Mouse (Mus musculus) forebrain, postnatal 0 days (tissue): ENCODE results near the gene Bbs1. TPM values are rescaled to one million over a fixed set of nuclear protein-coding genes. Genes with fewer than 3 reads are reported as not detected.

ENCODE experiments used
- ATAC-seq: fragments of 200-750 bp; cut with Nextera tagmentation; 2 replicates; pipeline ENCODE4 v1.8.0; 2017; ENCODE audit warnings: mild to moderate bottlenecking, moderate library complexity
- DNase-seq: peaks from one replicate; pipeline ENCODE4 v3.0.0-alpha.2; 2015
- H3K27ac ChIP-seq: fragments of 300-500 bp; sonication (generic); 2 replicates; pipeline ENCODE4 v1.5.1; 2014; ENCODE audit warnings: low read depth, mild to moderate bottlenecking, antibody characterized with exemption, low read length, moderate library complexity, mixed read lengths
- H3K27me3 ChIP-seq: fragments of 300-500 bp; sonication (generic); 2 replicates; pipeline ENCODE4 v1.6.1; 2014; ENCODE audit warnings: mild to moderate bottlenecking, low read length, mixed read lengths; ENCODE audit not compliant: insufficient read depth
- H3K36me3 ChIP-seq: fragments of 300-500 bp; sonication (generic); 2 replicates; pipeline ENCODE4 v1.6.1; 2014; ENCODE audit warnings: mild to moderate bottlenecking, moderate library complexity; ENCODE audit not compliant: insufficient read depth
- H3K4me1 ChIP-seq: fragments of 300-500 bp; sonication (generic); 2 replicates; pipeline ENCODE4 v1.6.1; 2014; ENCODE audit warnings: antibody characterized with exemption; ENCODE audit not compliant: insufficient read depth
- H3K4me2 ChIP-seq: fragments of 300-500 bp; sonication (generic); 2 replicates; pipeline ENCODE4 v1.6.1; 2014; ENCODE audit warnings: low read depth, mild to moderate bottlenecking, moderate library complexity
- H3K4me3 ChIP-seq: fragments of 300-500 bp; sonication (generic); 2 replicates; pipeline ENCODE4 v1.5.1; 2014; ENCODE audit warnings: low read depth, low read length, mixed read lengths
- H3K9ac ChIP-seq: fragments of 300-500 bp; sonication (generic); 2 replicates; pipeline ENCODE4 v1.6.1; 2014; ENCODE audit warnings: mild to moderate bottlenecking
- H3K9me3 ChIP-seq: fragments of 300-500 bp; sonication (generic); 2 replicates; pipeline ENCODE4 v1.6.1; 2016; ENCODE audit warnings: low read length
- CTCF ChIP-seq: sonication (generic); IDR thresholded peaks from 2 replicates; pipeline ENCODE4 v1.5.1; 2016; ENCODE audit warnings: antibody characterized with exemption, control low read depth, low read depth
- WGBS: fragments of 180-500 bp; shearing (Covaris S2); extraction: QIAGEN DNeasy Blood & Tissue Kit; methylation state at CpG from one replicate; pipeline ENCODE4 v1.1.7; 2014; 5-methylcytosine and 5-hydroxymethylcytosine counted together
- polyA plus RNA-seq: library from polyadenylated mRNA; unstranded; fragments of >200 nt; fragmentation: Nextera tagmentation; extraction: Ambion mirVana; gene quantifications from 2 replicates; pipeline ENCODE4 v1.2.1, GENCODE M21; 2015
- total RNA-seq: library from RNA; depleted of rRNA; stranded (reverse); fragments of >200 nt; gene quantifications from 2 replicates; pipeline ENCODE4 v1.2.3, GENCODE M21; 2014

Gene Bbs1
- total and polyA plus RNA-seq, 2 experiments from 2014 or later = 7.4 to 37.7 TPM

DNA sequence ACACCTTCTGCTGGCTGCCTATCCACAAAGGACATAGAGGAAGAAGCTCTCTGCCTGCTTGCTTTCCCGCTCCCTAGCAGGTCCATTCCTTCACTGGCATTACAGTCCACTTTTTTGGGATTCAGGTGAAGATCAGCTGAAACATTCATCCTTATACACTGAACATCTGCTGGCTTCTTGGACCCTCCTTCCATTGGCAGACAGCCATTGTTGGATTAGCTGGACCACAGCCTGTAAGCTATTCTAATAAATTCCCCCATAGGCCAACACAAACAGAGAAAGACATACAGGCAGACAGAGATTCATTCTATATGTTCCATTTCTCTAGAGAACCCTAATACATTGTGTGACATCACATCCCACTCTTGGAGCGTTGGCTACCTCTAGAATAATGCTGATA is 30.5 kb upstream of the Bbs1 start:
- TF ChIP-seq CTCF = no peak
- H3K27ac ChIP-seq = no peak overlapping the region
- no peaks in the 10 kb centered on the region for H3K27me3 ChIP-seq
- WGBS = 75% methylated on average over 2 of the region's 2 CpGs
- ATAC-seq (no peak), DNase-seq (no peak)
- no peak overlapping the region for H3K4me3 ChIP-seq
- H3K36me3 ChIP-seq = peaks cover 30% of the 10 kb centered on the region
- no peaks in the 10 kb centered on the region for H3K9me3 ChIP-seq
- H3K9ac ChIP-seq = no peak overlapping the region
- no peak overlapping the region for H3K4me2 ChIP-seq
- H3K4me1 ChIP-seq = no peaks in the 10 kb centered on the region; the same call in 1 of the 2 replicates

DNA sequence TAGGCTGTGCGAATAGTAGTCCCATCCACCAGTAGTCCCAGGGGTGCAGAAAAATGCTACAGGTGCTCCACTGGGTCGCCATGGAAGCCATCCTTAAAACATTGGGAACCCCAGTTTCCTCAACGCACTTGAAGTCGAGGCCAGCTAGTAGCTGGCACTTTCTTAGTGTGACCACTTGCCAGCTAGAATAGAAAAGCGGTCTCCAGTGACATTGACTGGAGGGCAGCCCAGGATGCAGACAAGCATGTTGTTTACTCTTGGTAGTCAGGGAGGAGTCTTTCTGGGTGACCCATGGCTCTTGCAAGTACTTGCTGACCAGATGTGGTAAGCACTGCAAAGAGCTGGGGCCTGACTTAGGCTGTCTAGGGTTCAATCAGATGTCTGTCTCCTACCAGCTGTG is 22.4 kb upstream of the Bbs1 start:
- 54% methylated on average over 5 of the region's 5 CpGs for WGBS
- no peak for TF ChIP-seq CTCF
- H3K4me2 ChIP-seq = peak overlapping the region; percentile 63
- peak overlapping the region; percentile 69 for H3K4me3 ChIP-seq
- H3K36me3 ChIP-seq = peaks cover 24% of the 10 kb centered on the region
- H3K27me3 ChIP-seq = no peaks in the 10 kb centered on the region
- H3K9ac ChIP-seq = peak overlapping the region; percentile 56
- ATAC-seq = peak; percentile 12; the same call in 1 of the 2 replicates
- no peak for DNase-seq
- H3K9me3 ChIP-seq = no peaks in the 10 kb centered on the region
- peak overlapping the region; percentile 81 for H3K27ac ChIP-seq
- 0 out of 2 replicates have a peak, but pooled peaks cover 8% of the 10 kb centered on the region for H3K4me1 ChIP-seq

DNA sequence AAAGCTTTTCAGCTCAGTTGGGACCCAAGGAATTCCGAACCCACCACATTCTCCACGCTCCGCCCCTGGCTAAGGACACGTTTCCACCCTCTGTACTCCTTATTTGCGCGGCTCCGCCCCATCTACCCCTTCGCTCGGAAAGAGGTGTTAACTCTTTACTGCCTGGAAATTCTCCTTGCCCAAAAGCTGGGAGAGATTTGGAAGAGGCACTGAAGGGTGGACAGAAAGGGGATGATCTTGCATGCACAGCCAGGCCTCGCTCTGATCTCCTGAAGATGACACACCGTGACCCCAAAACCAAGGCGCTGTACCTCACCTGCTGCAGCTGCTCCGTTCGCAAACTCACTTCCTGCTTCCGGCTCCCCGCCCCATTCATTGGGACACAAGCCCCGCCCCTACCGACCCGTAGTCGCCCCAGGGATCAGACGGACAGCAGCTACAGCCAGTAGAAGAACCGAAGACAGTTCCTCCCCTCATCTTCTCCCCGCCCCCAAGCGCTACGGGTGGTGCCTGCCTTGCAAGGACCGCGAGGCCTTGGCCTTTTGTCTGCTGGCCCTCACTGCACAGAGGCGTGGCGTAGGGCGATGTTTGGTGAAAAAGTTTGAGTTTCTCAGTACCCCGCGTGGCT is 21.6 kb upstream of the Bbs1 start, which contains the start of gene Dpp3:
Gene Dpp3, minus strand, starts transcription at position 384 of the 628 bp plus-strand sequence.
- H3K36me3 ChIP-seq = peaks cover 27% of the 10 kb centered on the region
- peak within 1 kb of the TSS; percentile 63 for H3K4me2 ChIP-seq
- ATAC-seq (peak; percentile 98), DNase-seq (peak; percentile 97)
- no peaks in the 10 kb centered on the region for H3K9me3 ChIP-seq
- H3K4me1 ChIP-seq = 0 out of 2 replicates have a peak, but pooled peaks cover 8% of the 10 kb centered on the region
- no peaks in the 10 kb centered on the region for H3K27me3 ChIP-seq
- WGBS = under 1% methylated on average over 31 of the region's 32 CpGs
- no peak for TF ChIP-seq CTCF
- H3K4me3 ChIP-seq = peak within 1 kb of the TSS; percentile 69
- peak within 1 kb of the TSS; percentile 81 for H3K27ac ChIP-seq
- peak within 1 kb of the TSS; percentile 56 for H3K9ac ChIP-seq

DNA sequence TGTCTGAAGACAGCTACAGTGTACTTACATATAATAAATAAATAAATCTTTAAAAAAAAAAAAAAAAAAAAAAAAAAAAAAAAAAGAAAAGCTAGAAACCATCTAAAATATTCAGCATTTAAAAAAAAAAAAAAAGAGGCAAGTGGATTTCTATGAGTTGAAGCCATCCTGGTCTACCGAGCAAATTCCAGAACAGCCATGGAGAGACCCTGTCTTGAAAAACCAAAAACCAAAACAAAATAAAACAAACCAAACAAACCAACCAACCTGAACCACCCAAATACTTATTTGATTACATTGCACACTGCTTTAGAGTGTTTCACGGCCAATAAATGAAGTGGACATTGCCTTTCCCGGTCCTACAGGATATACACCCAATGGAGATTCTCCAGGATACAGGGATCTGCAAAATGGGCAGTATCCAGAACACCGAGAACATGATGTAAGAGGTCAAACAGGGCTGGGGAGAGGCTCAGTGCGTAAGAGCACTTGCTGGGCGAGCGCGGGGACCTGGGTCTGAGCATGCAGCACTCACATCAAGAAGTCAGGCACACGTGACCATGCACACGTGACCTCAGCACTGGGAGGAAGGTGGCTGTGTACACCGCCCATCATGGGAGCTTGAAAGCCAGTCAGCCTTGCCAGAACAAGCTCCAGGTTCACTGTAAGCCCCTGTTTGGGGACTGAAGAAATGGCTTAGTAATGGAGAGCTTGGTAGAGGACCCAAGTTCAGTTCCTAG is 18.9 kb upstream of the Bbs1 start:
- H3K9ac ChIP-seq = no peak overlapping the region
- no peaks in the 10 kb centered on the region for H3K27me3 ChIP-seq
- ATAC-seq = no peak
- no peak overlapping the region for H3K4me2 ChIP-seq
- DNase-seq = no peak
- 0 out of 2 replicates have a peak, but pooled peaks cover 8% of the 10 kb centered on the region for H3K4me1 ChIP-seq
- H3K9me3 ChIP-seq = no peaks in the 10 kb centered on the region
- no peak overlapping the region for H3K27ac ChIP-seq
- H3K4me3 ChIP-seq = no peak overlapping the region
- no peak for TF ChIP-seq CTCF
- H3K36me3 ChIP-seq = peaks cover 41% of the 10 kb centered on the region
- WGBS = 97% methylated on average over 11 of the region's 11 CpGs

DNA sequence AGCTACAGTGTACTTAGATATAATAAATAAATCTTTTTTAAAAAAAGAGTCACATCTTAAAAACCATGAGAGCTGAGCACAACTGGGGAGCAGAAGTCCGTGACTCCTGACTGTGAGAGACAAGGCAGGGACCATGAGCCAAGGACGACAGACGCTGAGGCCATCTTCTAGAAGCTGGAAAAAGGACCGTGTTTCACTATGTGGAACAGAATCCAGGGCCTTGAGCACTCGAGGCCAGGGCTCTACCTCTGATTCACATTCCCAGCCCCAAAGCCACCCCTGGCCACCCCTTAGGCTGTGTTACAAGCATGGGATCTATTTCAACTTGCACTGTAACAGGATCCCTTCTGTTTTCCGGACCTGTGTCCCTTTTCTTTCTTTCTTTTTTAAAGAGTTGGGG is 13.2 kb upstream of the Bbs1 start:
- WGBS = 83% methylated on average over 6 of the region's 6 CpGs
- H3K27me3 ChIP-seq = no peaks in the 10 kb centered on the region
- ATAC-seq (no peak), DNase-seq (no peak)
- H3K27ac ChIP-seq = no peak overlapping the region
- no peak overlapping the region for H3K4me2 ChIP-seq
- H3K9me3 ChIP-seq = no peaks in the 10 kb centered on the region
- no peak for TF ChIP-seq CTCF
- H3K4me3 ChIP-seq = no peak overlapping the region
- H3K36me3 ChIP-seq = peaks cover 91% of the 10 kb centered on the region
- H3K9ac ChIP-seq = no peak overlapping the region
- H3K4me1 ChIP-seq = no peaks in the 10 kb centered on the region

DNA sequence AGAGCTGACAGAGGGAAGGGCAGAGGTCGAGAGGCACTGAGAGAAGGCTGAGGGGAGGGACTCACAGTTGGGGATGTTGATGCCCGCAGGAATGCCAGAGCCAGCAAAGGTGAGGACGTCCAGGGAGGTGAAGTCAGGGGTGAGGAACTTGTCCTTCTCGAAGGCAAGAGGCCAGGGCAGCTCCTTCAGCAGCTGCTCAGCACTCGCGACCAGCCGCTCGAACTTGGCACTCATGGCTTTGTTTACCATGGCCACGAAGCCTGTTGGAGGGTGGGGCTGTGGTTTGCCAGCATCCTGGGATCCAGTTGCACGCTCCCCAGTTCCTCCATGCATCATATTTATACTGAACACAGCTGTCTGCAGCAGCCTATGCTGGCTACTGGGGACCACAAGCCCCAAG is 10.4 kb upstream of the Bbs1 start:
- no peaks in the 10 kb centered on the region for H3K4me1 ChIP-seq
- no peak for TF ChIP-seq CTCF
- H3K27me3 ChIP-seq = no peaks in the 10 kb centered on the region
- no peak for DNase-seq
- H3K36me3 ChIP-seq = peaks cover 96% of the 10 kb centered on the region
- no peak overlapping the region for H3K4me2 ChIP-seq
- no peak overlapping the region for H3K4me3 ChIP-seq
- H3K9me3 ChIP-seq = no peaks in the 10 kb centered on the region
- H3K27ac ChIP-seq = no peak overlapping the region
- ATAC-seq = no peak
- no peak overlapping the region for H3K9ac ChIP-seq
- 91% methylated on average over 10 of the region's 10 CpGs for WGBS
